ENCODE assay signal across 8 mouse cellular contexts in genomic region chr1:170136351-170137009, GRCm38 (mm10). TPM values are rescaled to one million over a fixed set of nuclear protein-coding genes. Genes with fewer than 3 reads are reported as not detected.
DNase-seq lines count a peak whose midpoint lies in the region; ATAC-seq and TF ChIP-seq lines count a peak whose summit lies in the region.

No protein-coding gene starts in this region.

- H3K4me3 ChIP-seq in forebrain, embryonic 13.5 days: no peak overlapping the region
- H3K4me3 ChIP-seq in heart, postnatal 0 days (ENCODE audit: low read depth, low read length): no peak overlapping the region
- no peak overlapping the region for H3K4me3 ChIP-seq in liver, embryonic 14.5 days (ENCODE audit: insufficient read depth in 1 of 2, low read depth in 2 of 2, low read length in 2 of 2)
- no peak overlapping the region for H3K4me3 ChIP-seq in neural tube, embryonic 11.5 days (ENCODE audit: low read depth, low read length)
- H3K4me3 ChIP-seq in stomach, postnatal 0 days (ENCODE audit: low read depth, low read length): no peak overlapping the region

- TF ChIP-seq EP300 in heart, postnatal 0 days (IDR thresholded peaks at IDR 0.05; ENCODE audit: low read depth): no peak
- no peak for TF ChIP-seq EP300 in liver, embryonic 14.5 days (IDR thresholded peaks at IDR 0.05; ENCODE audit: low read depth)
- TF ChIP-seq EP300 in stomach, postnatal 0 days (optimal IDR thresholded peaks at IDR 0.05): no peak

- 36% methylated on average over 7 of the region's 7 CpGs for WGBS in forebrain, embryonic 13.5 days
- 9% methylated on average over 7 of the region's 7 CpGs for WGBS in heart, postnatal 0 days
- 9% methylated on average over 7 of the region's 7 CpGs for WGBS in liver, embryonic 14.5 days (ENCODE audit: insufficient replicate concordance)
- 29% methylated on average over 7 of the region's 7 CpGs for WGBS in neural tube, embryonic 11.5 days
- 11% methylated on average over 7 of the region's 7 CpGs for WGBS in stomach, postnatal 0 days

- no peaks in the 10 kb centered on the region for H3K9me3 ChIP-seq in forebrain, embryonic 13.5 days (replicated peaks)
- H3K9me3 ChIP-seq in heart, postnatal 0 days (replicated peaks; ENCODE audit: control insufficient read depth, low read length): no peaks in the 10 kb centered on the region
- no peaks in the 10 kb centered on the region for H3K9me3 ChIP-seq in liver, embryonic 14.5 days (ENCODE audit: control insufficient read depth, low read length)
- H3K9me3 ChIP-seq in neural tube, embryonic 11.5 days (ENCODE audit: control insufficient read depth, low read length): no peaks in the 10 kb centered on the region
- H3K9me3 ChIP-seq in stomach, postnatal 0 days (ENCODE audit: control insufficient read depth, low read length): no peaks in the 10 kb centered on the region

- TF ChIP-seq CTCF in heart, postnatal 0 days (IDR thresholded peaks at IDR 0.05; ENCODE audit: low read depth): peak; percentile 95
- peak; percentile 78 for TF ChIP-seq CTCF in liver, embryonic 14.5 days (IDR thresholded peaks at IDR 0.05; ENCODE audit: low read depth)
- peak; percentile 94 for TF ChIP-seq CTCF in stomach, postnatal 0 days (IDR thresholded peaks at IDR 0.05; ENCODE audit: low read depth)

- peak; percentile 30 for DNase-seq in c-Kit-positive CD71-positive TER-119-positive erythroid progenitor cells, embryonic 14.5 days (ENCODE audit: low spot score)
- DNase-seq in heart, postnatal 0 days (ENCODE audit: low spot score): peak; percentile 89
- DNase-seq in kidney, postnatal 36 days: peak; percentile 79 to 81
- DNase-seq in liver, embryonic 14.5 days (ENCODE audit: low read depth in 3 of 3, low spot score in 3 of 3): peak; percentile 13 to 23 (median 19)
- DNase-seq in neural tube, embryonic 11.5 days (ENCODE audit: low spot score): peak; percentile 65
- DNase-seq in stomach, postnatal 0 days (ENCODE audit: low spot score): peak; percentile 73

- H3K27ac ChIP-seq in forebrain, embryonic 13.5 days: no peak overlapping the region
- H3K27ac ChIP-seq in heart, postnatal 0 days (ENCODE audit: low read depth): no peak overlapping the region
- no peak overlapping the region for H3K27ac ChIP-seq in liver, embryonic 14.5 days
- H3K27ac ChIP-seq in neural tube, embryonic 11.5 days (ENCODE audit: low read depth, low read length): no peak overlapping the region
- no peak overlapping the region for H3K27ac ChIP-seq in stomach, postnatal 0 days (replicated peaks)

- no peaks in the 10 kb centered on the region for H3K36me3 ChIP-seq in forebrain, embryonic 13.5 days (ENCODE audit: poor library complexity, severe bottlenecking)
- H3K36me3 ChIP-seq in heart, postnatal 0 days (replicated peaks; ENCODE audit: control insufficient read depth, insufficient read depth, low read length): peaks cover 3% of the 10 kb centered on the region; the same call in 1 of the 2 replicates
- no peaks in the 10 kb centered on the region for H3K36me3 ChIP-seq in liver, embryonic 14.5 days (replicated peaks; ENCODE audit: control insufficient read depth, insufficient read depth, low read depth)
- no peaks in the 10 kb centered on the region for H3K36me3 ChIP-seq in neural tube, embryonic 11.5 days (ENCODE audit: control insufficient read depth, insufficient read depth, low read length)
- H3K36me3 ChIP-seq in stomach, postnatal 0 days (ENCODE audit: control insufficient read depth, insufficient read depth, low read length): no peaks in the 10 kb centered on the region

- ATAC-seq in CD4-positive, CD25-positive, alpha-beta regulatory T cell, adult 4 months: peak; percentile 100
- ATAC-seq in forebrain, embryonic 13.5 days: peak; percentile 71
- ATAC-seq in heart, postnatal 0 days (ENCODE audit: insufficient read depth, low read depth): peak; percentile 84
- ATAC-seq in liver, embryonic 14.5 days (ENCODE audit: insufficient read depth): peak; percentile 53
- peak; percentile 58; the same call in 1 of the 2 replicates for ATAC-seq in neural tube, embryonic 11.5 days (ENCODE audit: insufficient read depth, low FRiP score, low TSS enrichment)
- ATAC-seq in stomach, postnatal 0 days (ENCODE audit: low FRiP score, low TSS enrichment): peak; percentile 93

- no peak overlapping the region for H3K4me2 ChIP-seq in forebrain, embryonic 13.5 days
- H3K4me2 ChIP-seq in heart, postnatal 0 days (ENCODE audit: low read depth, low read length): no peak overlapping the region
- H3K4me2 ChIP-seq in liver, embryonic 14.5 days (ENCODE audit: low read depth): no peak overlapping the region
- H3K4me2 ChIP-seq in neural tube, embryonic 11.5 days (ENCODE audit: low read depth): no peak overlapping the region
- no peak overlapping the region for H3K4me2 ChIP-seq in stomach, postnatal 0 days (replicated peaks; ENCODE audit: low read depth)

- no peak overlapping the region for H3K9ac ChIP-seq in forebrain, embryonic 13.5 days
- H3K9ac ChIP-seq in heart, postnatal 0 days (replicated peaks; ENCODE audit: low read depth, low read length): no peak overlapping the region
- H3K9ac ChIP-seq in liver, embryonic 14.5 days (replicated peaks): no peak overlapping the region
- H3K9ac ChIP-seq in neural tube, embryonic 11.5 days (ENCODE audit: low read length): no peak overlapping the region
- H3K9ac ChIP-seq in stomach, postnatal 0 days (ENCODE audit: low read length): no peak overlapping the region

- no peaks in the 10 kb centered on the region for H3K27me3 ChIP-seq in forebrain, embryonic 13.5 days
- H3K27me3 ChIP-seq in heart, postnatal 0 days (ENCODE audit: control insufficient read depth, insufficient read depth, low read length): no peaks in the 10 kb centered on the region
- no peaks in the 10 kb centered on the region for H3K27me3 ChIP-seq in liver, embryonic 14.5 days (ENCODE audit: control insufficient read depth, insufficient read depth, low read length)
- H3K27me3 ChIP-seq in neural tube, embryonic 11.5 days (ENCODE audit: control insufficient read depth, insufficient read depth, low read length): no peaks in the 10 kb centered on the region
- H3K27me3 ChIP-seq in stomach, postnatal 0 days (ENCODE audit: control insufficient read depth, insufficient read depth, low read length): no peaks in the 10 kb centered on the region

- H3K4me1 ChIP-seq in forebrain, embryonic 13.5 days: 0 out of 2 replicates have a peak, but pooled peaks cover 3% of the 10 kb centered on the region
- H3K4me1 ChIP-seq in heart, postnatal 0 days (ENCODE audit: control insufficient read depth, insufficient read depth): no peaks in the 10 kb centered on the region
- no peaks in the 10 kb centered on the region for H3K4me1 ChIP-seq in liver, embryonic 14.5 days (replicated peaks; ENCODE audit: control insufficient read depth in 2 of 2, insufficient read depth in 2 of 2, low read length in 1 of 2)
- H3K4me1 ChIP-seq in neural tube, embryonic 11.5 days (ENCODE audit: control insufficient read depth, insufficient read depth, low read length): no peaks in the 10 kb centered on the region
- no peaks in the 10 kb centered on the region for H3K4me1 ChIP-seq in stomach, postnatal 0 days (replicated peaks; ENCODE audit: control insufficient read depth, insufficient read depth)

RNA-seq across cellular contexts. Expression of gene Ddr2, which starts 25.9 kb away (rescaled TPM):
- not detected for polyA plus RNA-seq in CD4-positive, CD25-positive, alpha-beta regulatory T cell, adult 4 months (2017; shearing (Covaris generic))
- 5.3 and 5.9 TPM in 2 replicates for polyA plus RNA-seq in forebrain, embryonic 13.5 days (2015; fragmentation: Nextera tagmentation; extraction: Ambion mirVana)
- total RNA-seq in heart, postnatal 0 days (2014; rRNA removed; ENCODE audit: low replicate concordance): 5.0 and 11.2 TPM in 2 replicates
- 6.8 and 7.2 TPM in 2 replicates for polyA plus RNA-seq in heart, postnatal 0 days (2015; fragmentation: Nextera tagmentation; extraction: Ambion mirVana)
- 0.40 and 0.47 TPM in 2 replicates for polyA plus RNA-seq in liver, embryonic 14.5 days (2012; rRNA removed)
- 0.72 and 0.86 TPM in 2 replicates for polyA plus RNA-seq in liver, embryonic 14.5 days (2014; fragmentation: Nextera tagmentation; extraction: Ambion mirVana)
- polyA plus RNA-seq in neural tube, embryonic 11.5 days (2014; fragmentation: Nextera tagmentation; extraction: Ambion mirVana): 36.0 and 43.6 TPM in 2 replicates
- polyA plus RNA-seq in stomach, postnatal 0 days (2015; fragmentation: Nextera tagmentation; extraction: Ambion mirVana): 22.9 and 25.8 TPM in 2 replicates

RNA-seq across cellular contexts. Expression of gene Uap1, which starts 38.3 kb away (rescaled TPM):
- polyA plus RNA-seq in CD4-positive, CD25-positive, alpha-beta regulatory T cell, adult 4 months (2017; shearing (Covaris generic)): 10 to 100 TPM; 12.9 to 18.1 TPM
- 51.6 and 52.4 TPM in 2 replicates for polyA plus RNA-seq in forebrain, embryonic 13.5 days (2015; fragmentation: Nextera tagmentation; extraction: Ambion mirVana)
- total RNA-seq in heart, postnatal 0 days (2014; rRNA removed; ENCODE audit: low replicate concordance): 23.0 and 26.1 TPM in 2 replicates
- 40.2 and 42.3 TPM in 2 replicates for polyA plus RNA-seq in heart, postnatal 0 days (2015; fragmentation: Nextera tagmentation; extraction: Ambion mirVana)
- 10.6 and 15.6 TPM in 2 replicates for polyA plus RNA-seq in liver, embryonic 14.5 days (2012; rRNA removed)
- 32.1 and 34.9 TPM in 2 replicates for polyA plus RNA-seq in liver, embryonic 14.5 days (2014; fragmentation: Nextera tagmentation; extraction: Ambion mirVana)
- 66.2 and 71.9 TPM in 2 replicates for polyA plus RNA-seq in neural tube, embryonic 11.5 days (2014; fragmentation: Nextera tagmentation; extraction: Ambion mirVana)
- 65.0 and 66.3 TPM in 2 replicates for polyA plus RNA-seq in stomach, postnatal 0 days (2015; fragmentation: Nextera tagmentation; extraction: Ambion mirVana)

Comparison
In these comparisons a context has a peak if more than half of its experiments do, and no peak if none do; other contexts are left out.
1. DNase-seq: peak in every context shown above with its lines; median percentile 89 in heart, postnatal 0 days; 80 in kidney, postnatal 36 days; 73 in stomach, postnatal 0 days; 65 in neural tube, embryonic 11.5 days; 30 in c-Kit-positive CD71-positive TER-119-positive erythroid progenitor cells, embryonic 14.5 days; 19 in liver, embryonic 14.5 days.